Mouse (Mus musculus): ENCODE measurements at regions not wholly inside any gene's neighbourhood (a gene's known extent, or its start where the extent isn't known, plus 50 kb on each side); places are given as distances from the start of the nearest gene placed in this dataset.

GRCm38 (mm10) chr13:15935689-15936088 is 76.0 kb upstream of the Inhba start:
- Histone ChIP-seq H3K4me1 (ENCODE audit: control insufficient read depth, insufficient read depth, low read length) (no peaks in the 10 kb centered on the region), H3K27me3 (ENCODE audit: control insufficient read depth, insufficient read depth, low read length, poor library complexity, severe bottlenecking) (no peaks in the 10 kb centered on the region), H3K27ac (ENCODE audit: insufficient read depth, low read length) (no peak overlapping the region), H3K9me3 (replicated peaks; ENCODE audit: control insufficient read depth, insufficient read depth, low read length, poor library complexity, severe bottlenecking) (no peaks in the 10 kb centered on the region), H3K9ac (ENCODE audit: low read depth, poor library complexity, severe bottlenecking) (no peak overlapping the region), H3K36me3 (ENCODE audit: control insufficient read depth, insufficient read depth, low read length, poor library complexity, severe bottlenecking) (no peaks in the 10 kb centered on the region), H3K4me3 (ENCODE audit: low read depth, low read length) (no peak overlapping the region)
- TF ChIP-seq EP300 (IDR thresholded peaks at IDR 0.05; ENCODE audit: insufficient read depth, low read depth, low read length) (no peak), POLR2A (IDR thresholded peaks at IDR 0.05; ENCODE audit: insufficient read depth, low read length) (no peak), CTCF (IDR thresholded peaks at IDR 0.05; ENCODE audit: low read depth, low read length) (no peak)

- TF ChIP-seq CTCF (IDR thresholded peaks at IDR 0.05; ENCODE audit: low read depth, low read length) = no peak
- no peak for TF ChIP-seq POLR2A (IDR thresholded peaks at IDR 0.05; ENCODE audit: insufficient read depth, low read length)
- TF ChIP-seq EP300 (IDR thresholded peaks at IDR 0.05; ENCODE audit: insufficient read depth, low read depth, low read length) = no peak
Observed at GRCm38 (mm10) chr13:15936109-15936508, 75.5 kb upstream of the Inhba start.

GRCm38 (mm10) chr13:15950143-15950542 is 61.5 kb upstream of the Inhba start:
- TF ChIP-seq CTCF (IDR thresholded peaks at IDR 0.05; ENCODE audit: low read depth, low read length) (no peak), EP300 (IDR thresholded peaks at IDR 0.05; ENCODE audit: insufficient read depth, low read depth, low read length) (no peak), POLR2A (IDR thresholded peaks at IDR 0.05; ENCODE audit: insufficient read depth, low read length) (no peak)
- no peaks in the 10 kb centered on the region for H3K9me3 ChIP-seq (replicated peaks; ENCODE audit: control insufficient read depth, insufficient read depth, low read length, poor library complexity, severe bottlenecking)

More at GRCm38 (mm10) chr13:15936109-15936508, 75.5 kb upstream of the Inhba start:
- Histone ChIP-seq H3K27ac (ENCODE audit: insufficient read depth, low read length) (no peak overlapping the region), H3K4me3 (ENCODE audit: low read depth, low read length) (no peak overlapping the region), H3K36me3 (ENCODE audit: control insufficient read depth, insufficient read depth, low read length, poor library complexity, severe bottlenecking) (no peaks in the 10 kb centered on the region), H3K9me3 (replicated peaks; ENCODE audit: control insufficient read depth, insufficient read depth, low read length, poor library complexity, severe bottlenecking) (no peaks in the 10 kb centered on the region), H3K4me1 (ENCODE audit: control insufficient read depth, insufficient read depth, low read length) (no peaks in the 10 kb centered on the region), H3K27me3 (ENCODE audit: control insufficient read depth, insufficient read depth, low read length, poor library complexity, severe bottlenecking) (no peaks in the 10 kb centered on the region), H3K9ac (ENCODE audit: low read depth, poor library complexity, severe bottlenecking) (no peak overlapping the region)

GRCm38 (mm10) chr13:15950885-15951610 is 60.6 kb upstream of the Inhba start:
- H3K36me3 ChIP-seq (ENCODE audit: control insufficient read depth, insufficient read depth, low read length, poor library complexity, severe bottlenecking) = no peaks in the 10 kb centered on the region
- no peaks in the 10 kb centered on the region for H3K4me1 ChIP-seq (ENCODE audit: control insufficient read depth, insufficient read depth, low read length)
- H3K9me3 ChIP-seq (replicated peaks; ENCODE audit: control insufficient read depth, insufficient read depth, low read length, poor library complexity, severe bottlenecking) = no peaks in the 10 kb centered on the region
- no peak overlapping the region for H3K27ac ChIP-seq (ENCODE audit: insufficient read depth, low read length)
- no peak overlapping the region for H3K9ac ChIP-seq (ENCODE audit: low read depth, poor library complexity, severe bottlenecking)
- H3K27me3 ChIP-seq (ENCODE audit: control insufficient read depth, insufficient read depth, low read length, poor library complexity, severe bottlenecking) = no peaks in the 10 kb centered on the region; the same call in 1 of the 2 replicates
- no peak overlapping the region for H3K4me3 ChIP-seq (ENCODE audit: low read depth, low read length)
- TF ChIP-seq CTCF (IDR thresholded peaks at IDR 0.05; ENCODE audit: low read depth, low read length) (no peak), EP300 (IDR thresholded peaks at IDR 0.05; ENCODE audit: insufficient read depth, low read depth, low read length) (no peak), POLR2A (IDR thresholded peaks at IDR 0.05; ENCODE audit: insufficient read depth, low read length) (no peak)

More at GRCm38 (mm10) chr13:15950143-15950542, 61.5 kb upstream of the Inhba start:
- Histone ChIP-seq H3K4me3 (ENCODE audit: low read depth, low read length) (no peak overlapping the region), H3K27ac (ENCODE audit: insufficient read depth, low read length) (no peak overlapping the region), H3K36me3 (ENCODE audit: control insufficient read depth, insufficient read depth, low read length, poor library complexity, severe bottlenecking) (no peaks in the 10 kb centered on the region), H3K9ac (ENCODE audit: low read depth, poor library complexity, severe bottlenecking) (no peak overlapping the region), H3K27me3 (ENCODE audit: control insufficient read depth, insufficient read depth, low read length, poor library complexity, severe bottlenecking) (no peaks in the 10 kb centered on the region; the same call in 1 of the 2 replicates), H3K4me1 (ENCODE audit: control insufficient read depth, insufficient read depth, low read length) (no peaks in the 10 kb centered on the region)

Data from ES-Bruce4 (cell line).